Mouse (Mus musculus): ENCODE data around the gene Arhgap24.

Arhgap24 gene

GRCm38 (mm10) chr5:102502333-102502732, 21.1 kb downstream of the Arhgap24 start:
- DNase-seq (ENCODE audit: low spot score), result no peak

DNA sequence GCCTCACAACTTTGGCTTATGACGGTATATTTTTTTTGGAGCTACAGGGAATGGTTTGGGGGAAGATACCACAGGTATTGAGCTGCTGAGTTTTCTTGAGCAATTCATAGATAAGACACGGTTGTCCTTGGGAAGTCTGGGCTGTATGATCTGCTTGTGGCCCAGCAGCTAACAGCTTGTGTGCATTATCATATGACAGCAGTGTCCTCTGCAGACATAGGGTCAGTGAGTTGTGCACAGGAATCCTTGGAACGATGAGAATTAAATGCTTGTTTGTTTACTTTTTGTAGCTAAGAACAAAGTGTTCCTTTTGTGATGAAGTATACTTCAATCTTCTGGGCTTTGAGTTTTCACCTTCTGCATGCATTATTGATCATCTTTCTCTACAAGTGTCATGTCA, 21.9 kb downstream of the Arhgap24 start:
- DNase-seq (ENCODE audit: low spot score), result no peak

- DNase-seq (ENCODE audit: low spot score), result no peak
Observed at GRCm38 (mm10) chr5:102503868-102504267, 22.7 kb downstream of the Arhgap24 start.

- no peak for DNase-seq (ENCODE audit: low spot score)
Observed at GRCm38 (mm10) chr5:102504557-102504956, 23.4 kb downstream of the Arhgap24 start.

DNA sequence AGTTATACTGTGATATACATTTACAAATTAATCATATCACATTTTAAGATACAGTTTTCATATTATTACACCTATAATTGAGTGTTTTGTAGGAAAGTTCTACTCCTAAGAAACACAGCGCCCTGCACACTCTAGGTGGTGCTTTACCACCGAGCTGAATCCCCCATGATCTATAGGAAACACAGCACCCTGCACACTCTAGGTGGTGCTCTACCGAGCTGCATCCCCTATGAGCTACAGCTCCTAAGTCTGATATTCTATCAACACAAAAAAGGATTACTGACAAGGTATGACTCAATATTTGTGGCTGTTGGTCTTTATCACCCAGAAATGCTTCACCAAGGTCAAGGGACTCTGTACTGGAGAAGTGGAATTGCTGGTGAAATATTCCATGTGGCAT, 27.0 kb downstream of the Arhgap24 start:
- no peak for DNase-seq (ENCODE audit: low spot score)

DNA sequence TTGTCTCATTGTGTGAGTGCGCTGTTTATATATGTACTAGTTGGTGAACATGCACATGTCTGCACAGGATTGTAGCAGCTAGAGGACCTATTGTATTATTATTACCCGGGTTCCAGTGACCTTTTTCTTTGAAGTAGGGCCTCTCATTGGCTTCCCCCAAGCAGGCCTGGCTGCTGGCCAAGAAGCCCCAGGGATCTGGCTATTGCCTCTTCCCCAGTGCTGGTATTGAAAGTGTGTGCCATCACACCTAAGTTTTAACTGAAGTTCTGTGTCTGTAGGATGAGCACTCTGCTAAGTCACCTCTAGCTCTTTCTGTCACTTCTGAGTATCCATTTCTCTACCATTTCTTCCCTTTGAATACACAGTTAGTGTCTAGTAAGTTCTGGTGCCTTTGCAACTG, 28.2 kb downstream of the Arhgap24 start:
- no peak for DNase-seq (ENCODE audit: low spot score)

GRCm38 (mm10) chr5:102511651-102512050, 30.5 kb downstream of the Arhgap24 start:
- no peak for DNase-seq (ENCODE audit: low spot score)

DNA sequence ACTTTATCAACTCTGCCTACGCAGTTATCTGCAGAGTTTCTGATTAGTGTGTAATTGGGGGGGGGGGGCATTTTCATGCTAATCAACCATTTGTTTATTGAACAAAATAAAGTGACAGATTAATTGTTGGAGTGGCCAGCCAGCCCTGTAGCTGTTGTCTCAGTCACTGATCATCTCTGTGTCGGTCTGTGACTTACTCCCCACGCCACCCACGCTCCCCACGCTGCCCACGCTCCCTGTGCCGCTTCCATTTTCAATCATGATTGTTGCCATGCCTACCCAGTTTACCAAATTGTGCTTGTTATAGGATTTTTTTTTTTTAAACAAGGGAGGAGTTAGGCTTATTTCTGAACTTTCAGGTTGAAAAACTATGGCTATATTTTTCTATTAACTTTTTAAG, 34.3 kb downstream of the Arhgap24 start:
- DNase-seq (ENCODE audit: low spot score), result no peak

DNA sequence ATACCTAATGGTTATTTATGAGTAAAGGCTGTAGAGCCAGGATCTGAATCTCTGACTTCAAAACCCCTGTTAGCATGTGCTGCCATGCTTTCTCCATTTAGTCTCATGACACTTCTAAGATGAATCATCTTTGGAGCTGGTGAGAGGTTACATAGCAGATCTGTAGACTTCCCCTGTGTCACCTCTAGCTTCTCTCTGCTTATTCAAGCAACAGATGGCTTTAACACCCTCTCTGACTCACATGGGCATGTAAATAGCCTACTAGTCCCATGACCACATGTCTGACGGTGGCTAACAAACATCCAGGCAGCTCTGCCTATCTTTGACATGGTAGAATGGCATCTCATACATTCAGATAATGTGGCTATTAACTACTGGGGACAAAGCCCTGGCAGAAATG, 39.3 kb downstream of the Arhgap24 start:
- no peak for DNase-seq (ENCODE audit: low spot score)

GRCm38 (mm10) chr5:102535311-102535710, 54.1 kb downstream of the Arhgap24 start:
- no peak for DNase-seq (ENCODE audit: low spot score)

DNA sequence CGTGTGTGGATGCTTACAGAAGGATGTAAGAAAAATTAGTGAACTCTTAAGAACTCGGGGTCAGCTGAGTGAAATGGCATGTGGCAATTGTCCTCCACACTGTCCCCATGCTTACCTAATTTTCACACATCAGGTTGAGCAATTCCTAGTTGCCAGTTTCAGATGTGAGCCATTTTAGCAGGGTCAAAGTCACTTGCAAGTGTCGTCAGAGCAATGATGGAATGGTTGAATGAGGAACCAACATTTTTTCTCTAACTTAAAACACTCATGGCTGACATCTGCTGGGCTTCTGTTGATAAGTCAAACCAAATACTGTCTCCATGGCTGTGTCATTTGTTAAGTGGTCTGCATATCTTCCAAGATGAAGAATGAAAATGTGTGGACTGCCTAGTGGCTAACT, 56.6 kb downstream of the Arhgap24 start:
- DNase-seq (ENCODE audit: low spot score), result no peak

DNA sequence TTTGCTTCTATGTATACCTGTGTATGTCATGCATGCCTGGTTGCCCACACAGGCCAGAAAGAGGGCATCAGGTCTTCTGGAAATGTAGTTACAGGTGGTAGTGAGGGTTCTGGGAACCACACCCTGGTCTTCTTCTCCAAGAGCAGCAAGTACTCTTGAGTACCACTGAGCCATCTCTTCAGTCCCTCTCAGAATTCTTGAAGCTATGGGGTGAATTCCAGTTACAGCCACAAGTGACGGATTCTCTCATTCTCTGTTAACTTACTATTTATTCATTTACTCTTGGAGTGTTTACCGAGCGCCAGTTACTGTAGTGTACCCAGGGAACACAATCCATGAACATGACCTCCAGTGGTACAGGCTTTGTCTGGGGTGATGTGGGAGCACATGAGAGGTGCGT, 65.1 kb downstream of the Arhgap24 start:
- DNase-seq (ENCODE audit: low spot score), result no peak

DNA sequence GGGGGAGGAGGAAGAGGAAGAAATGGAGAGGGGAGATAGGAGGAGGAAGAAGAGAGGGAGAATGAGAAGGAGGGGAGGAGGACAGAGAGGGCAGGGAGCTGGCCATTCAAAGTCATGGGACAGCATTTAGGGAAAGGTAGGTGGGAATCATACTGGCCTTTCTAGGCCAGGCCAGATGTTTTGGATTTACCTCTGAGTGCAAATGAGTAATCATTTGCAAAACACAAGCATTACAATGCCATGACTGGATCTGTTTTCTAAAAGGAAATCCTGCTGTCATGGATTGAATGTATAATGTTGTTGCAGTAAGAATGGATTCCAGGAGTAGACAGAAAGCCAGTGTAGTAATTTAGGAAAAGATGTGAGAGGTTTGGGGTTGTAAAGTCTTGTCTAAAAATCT, 66.6 kb downstream of the Arhgap24 start:
- no peak for DNase-seq (ENCODE audit: low spot score)

GRCm38 (mm10) chr5:102548382-102548781, 67.2 kb downstream of the Arhgap24 start:
- no peak for DNase-seq (ENCODE audit: low spot score)

- no peak for DNase-seq (ENCODE audit: low spot score)
Observed at GRCm38 (mm10) chr5:102550211-102550610, 69.0 kb downstream of the Arhgap24 start.

GRCm38 (mm10) chr5:102550870-102551637, 69.9 kb downstream of the Arhgap24 start:
- no peak for DNase-seq (ENCODE audit: low spot score)

DNA sequence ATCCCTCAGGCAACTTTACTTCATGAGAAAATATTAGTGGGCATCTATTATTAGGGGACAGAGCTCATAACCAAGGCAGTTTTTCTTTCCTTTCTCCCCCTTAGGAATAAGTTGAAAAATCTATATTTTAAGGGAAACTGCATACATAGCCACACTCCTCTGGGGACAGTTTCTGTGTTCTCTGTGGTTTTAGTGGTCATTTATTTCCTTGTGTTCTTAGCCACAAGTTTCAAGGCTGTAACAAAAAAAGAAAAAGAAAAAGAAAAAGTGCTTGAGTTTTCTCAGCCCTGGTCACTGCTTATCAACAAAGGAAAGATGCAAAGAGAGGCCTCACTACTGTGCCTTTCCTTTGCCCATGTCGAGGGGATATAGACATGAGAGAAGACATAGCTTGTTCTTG, 71.3 kb downstream of the Arhgap24 start:
- no peak for DNase-seq (ENCODE audit: low spot score)

DNA sequence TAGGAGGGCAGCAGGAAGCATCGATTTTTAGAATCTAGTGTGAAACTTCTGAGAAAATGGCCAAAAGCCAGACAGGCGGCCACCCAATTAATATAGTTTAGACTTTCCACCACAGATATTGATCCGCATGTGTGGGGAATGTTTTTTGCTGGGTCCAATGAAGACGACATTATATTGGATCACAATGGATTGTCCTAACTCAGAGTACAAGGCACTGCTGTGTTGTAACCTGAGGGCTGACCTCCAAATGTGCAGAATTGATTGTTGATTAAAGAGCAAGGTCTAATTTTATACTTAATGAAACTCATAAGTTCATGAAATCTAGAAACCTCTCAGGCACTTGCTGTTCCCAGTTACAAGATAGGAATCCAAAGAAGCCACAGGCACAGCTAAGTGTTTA, 74.8 kb downstream of the Arhgap24 start:
- no peak for DNase-seq (ENCODE audit: low spot score)

- DNase-seq (ENCODE audit: low spot score), result no peak
Observed at GRCm38 (mm10) chr5:102560270-102560669, 79.1 kb downstream of the Arhgap24 start.

DNA sequence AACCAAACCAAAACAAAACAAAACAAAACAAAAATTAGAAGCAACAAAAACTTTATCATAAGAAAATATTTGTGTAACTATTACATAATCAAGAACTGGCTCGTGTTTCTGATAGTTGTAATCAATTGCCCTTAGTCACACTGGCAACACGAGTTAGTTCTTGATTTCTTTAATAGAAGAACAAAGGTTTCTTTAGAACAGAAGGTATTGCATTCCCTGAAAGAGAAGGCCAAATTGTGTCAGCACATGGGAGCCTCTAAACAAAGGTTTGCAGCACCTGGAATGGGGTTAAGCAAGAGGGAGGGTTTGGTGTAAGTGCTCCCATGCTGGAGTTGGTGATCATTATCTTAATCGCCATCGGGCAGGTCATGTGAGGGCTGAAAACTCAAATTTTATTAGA, 82.8 kb downstream of the Arhgap24 start:
- no peak for DNase-seq (ENCODE audit: low spot score)

DNA sequence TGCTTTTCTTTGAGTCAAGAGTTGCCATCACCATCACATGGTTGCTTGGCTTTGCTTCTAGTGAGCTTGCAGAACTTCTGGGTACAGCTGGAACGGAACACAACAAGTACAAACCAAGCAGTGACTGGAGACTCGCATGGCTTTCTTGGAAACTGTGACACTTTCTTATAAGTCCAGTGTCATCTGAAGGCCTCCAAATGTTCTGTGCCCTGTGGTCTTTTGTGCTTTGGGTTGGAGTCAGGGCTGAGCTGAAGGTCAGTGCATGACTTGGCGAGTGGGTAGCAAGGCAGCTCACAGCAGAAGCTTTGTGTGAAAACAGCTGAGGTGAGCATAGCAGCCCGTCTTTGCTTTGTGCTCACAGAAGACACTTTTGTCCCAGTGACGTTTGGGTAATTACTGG, 87.6 kb downstream of the Arhgap24 start:
- DNase-seq (ENCODE audit: low spot score), result no peak

DNA sequence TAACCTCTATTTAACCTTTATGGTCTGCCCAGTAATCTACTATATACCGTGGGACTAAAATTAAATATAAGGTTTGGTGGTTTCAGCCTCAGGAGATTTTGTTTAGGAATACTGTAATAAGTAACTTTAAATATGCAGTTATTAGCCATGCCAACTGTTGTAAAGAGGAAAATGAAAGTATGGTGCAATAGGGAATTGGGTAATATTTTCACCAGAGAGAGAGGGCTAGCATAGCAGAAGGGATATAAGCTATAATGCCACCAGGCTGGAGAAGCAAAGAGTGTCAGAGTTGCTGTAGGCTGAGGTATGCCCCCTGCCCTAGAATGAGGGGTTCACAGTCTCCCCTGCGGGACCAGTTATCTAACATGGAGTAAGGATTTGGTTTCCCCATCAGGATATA, 90.3 kb downstream of the Arhgap24 start:
- DNase-seq (ENCODE audit: low spot score), result no peak

DNA sequence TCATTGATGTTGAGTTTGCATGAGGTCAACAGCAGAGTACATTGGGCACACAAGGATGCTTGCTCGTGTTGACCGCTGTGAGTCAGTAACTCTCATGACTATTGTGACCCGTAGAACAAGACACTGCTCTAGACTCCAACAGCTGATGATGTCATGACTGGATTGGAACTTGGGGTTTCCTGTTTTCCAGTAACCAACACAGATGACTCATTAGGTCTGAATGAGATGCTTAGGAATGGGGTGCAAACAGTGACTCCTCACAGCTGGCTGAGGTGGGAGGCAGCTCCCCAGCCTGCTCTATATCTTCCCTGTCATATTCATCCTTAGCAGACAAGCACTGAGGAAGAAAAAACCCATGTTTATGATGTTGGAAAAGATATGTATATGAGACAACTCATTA, 95.6 kb downstream of the Arhgap24 start:
- no peak for DNase-seq (ENCODE audit: low spot score)

DNA sequence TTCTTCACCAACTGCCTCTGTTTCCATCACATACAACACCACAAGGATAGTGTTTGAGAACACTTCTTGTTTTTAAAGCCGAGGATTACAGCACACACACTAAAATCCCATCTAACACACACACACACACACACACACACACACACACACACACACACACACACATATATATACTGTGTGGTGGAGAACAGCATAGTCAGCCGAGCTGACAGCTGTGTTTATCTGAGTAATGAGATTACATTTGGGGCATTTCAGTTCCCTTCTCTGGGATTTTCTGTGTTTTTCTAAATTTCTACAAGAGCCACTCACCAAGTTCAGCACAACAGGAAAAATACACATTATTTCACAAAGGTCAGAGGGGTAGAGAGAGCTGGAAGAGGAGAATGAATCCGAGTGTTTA, 96.5 kb downstream of the Arhgap24 start:
- no peak for DNase-seq (ENCODE audit: low spot score)
